Mouse (Mus musculus): ENCODE data around the gene Hlcs.
A peak's percentile ranks its signal among the peaks of the same experiment; 100 is the strongest.

Gene Hlcs

GRCm38 (mm10) chr16:94289138-94290072 is 24.0 kb downstream of the Hlcs start:
- no peak for DNase-seq (ENCODE audit: low read depth, low spot score)

GRCm38 (mm10) chr16:94287826-94288225 is 25.5 kb downstream of the Hlcs start:
- no peak for DNase-seq (ENCODE audit: low read depth, low spot score)

GRCm38 (mm10) chr16:94283972-94284371 is 29.4 kb downstream of the Hlcs start:
- no peak for DNase-seq (ENCODE audit: low read depth, low spot score)

DNA sequence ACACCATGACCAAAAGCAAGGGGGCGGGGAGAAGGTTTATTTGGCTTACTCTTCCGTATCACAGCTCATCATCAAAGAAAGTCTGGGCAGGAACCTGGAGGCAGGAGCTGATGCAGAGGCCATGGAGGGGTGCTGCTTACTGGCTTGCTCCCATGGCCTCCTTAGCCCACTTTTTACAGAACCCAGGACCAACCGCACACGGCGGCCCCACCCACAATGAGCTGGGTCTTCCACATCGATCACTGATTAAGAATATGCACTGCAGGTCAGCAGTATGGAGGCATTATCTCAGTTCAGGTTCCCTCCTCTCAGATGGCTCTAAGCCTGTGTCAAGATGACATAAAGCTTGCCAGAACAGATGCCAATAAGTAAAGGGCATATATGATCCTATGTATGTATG is 42.5 kb downstream of the Hlcs start:
- no peak for DNase-seq (ENCODE audit: low read depth, low spot score)

GRCm38 (mm10) chr16:94269635-94270034 is 43.7 kb downstream of the Hlcs start:
- DNase-seq (ENCODE audit: low read depth, low spot score), result peak; percentile 81

- no peak for DNase-seq (ENCODE audit: low read depth, low spot score)
Measured at GRCm38 (mm10) chr16:94268205-94268604, 45.2 kb downstream of the Hlcs start.

DNA sequence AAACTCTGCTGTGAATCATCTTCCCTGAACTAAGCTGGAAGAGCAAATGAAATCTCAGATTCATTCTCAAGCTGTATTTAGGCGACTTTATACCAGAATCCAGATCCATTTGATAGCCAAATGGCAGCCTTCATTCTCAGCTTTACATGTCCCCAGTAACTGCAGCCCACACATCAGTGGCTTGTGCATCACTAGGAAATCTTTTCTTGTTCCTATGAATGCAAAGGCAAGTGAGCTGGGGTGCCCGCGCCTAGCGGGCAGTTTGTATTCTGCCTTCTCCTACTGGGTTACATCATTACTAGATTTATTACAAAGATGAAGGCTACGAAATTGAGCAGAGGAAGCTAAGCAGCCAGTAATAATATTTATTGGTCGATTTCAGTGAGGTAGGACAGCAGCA is 48.8 kb downstream of the Hlcs start:
- no peak for DNase-seq (ENCODE audit: low read depth, low spot score)

- no peak for DNase-seq (ENCODE audit: low read depth, low spot score)
Measured at GRCm38 (mm10) chr16:94262501-94262900, 50.9 kb downstream of the Hlcs start.

DNA sequence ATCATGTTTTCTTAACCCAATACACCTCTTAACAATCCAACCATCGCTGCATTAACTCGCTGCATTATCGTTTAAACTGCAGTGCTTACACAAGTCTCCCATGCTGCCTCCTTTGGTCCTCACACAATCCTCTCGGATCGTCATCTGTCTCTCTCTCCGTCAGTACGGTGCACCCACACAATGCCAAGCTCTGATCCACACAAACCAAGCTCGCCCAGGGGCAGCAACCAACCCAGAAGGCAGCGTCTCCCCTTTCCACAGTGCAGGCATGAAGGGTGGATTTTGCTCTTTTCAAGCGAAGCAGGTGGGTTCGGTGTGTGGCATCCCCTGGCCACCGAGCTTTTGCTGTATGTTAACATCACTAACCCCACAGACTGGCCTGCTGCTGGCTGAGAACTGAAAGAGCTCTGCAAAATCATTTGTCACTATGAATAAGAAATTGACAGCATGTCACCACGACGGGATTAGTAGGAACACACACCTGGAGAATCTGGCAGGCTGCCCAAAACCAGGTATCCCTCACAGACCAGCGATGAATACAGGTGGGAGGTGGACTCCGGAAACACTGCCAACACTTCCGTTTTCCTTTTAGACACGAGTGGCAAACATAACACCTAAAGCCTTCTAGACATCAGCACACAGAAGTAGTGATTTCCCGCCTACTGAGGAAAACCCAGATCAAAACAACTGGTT is 52.3 kb downstream of the Hlcs start:
- no peak for DNase-seq (ENCODE audit: low read depth, low spot score)

DNA sequence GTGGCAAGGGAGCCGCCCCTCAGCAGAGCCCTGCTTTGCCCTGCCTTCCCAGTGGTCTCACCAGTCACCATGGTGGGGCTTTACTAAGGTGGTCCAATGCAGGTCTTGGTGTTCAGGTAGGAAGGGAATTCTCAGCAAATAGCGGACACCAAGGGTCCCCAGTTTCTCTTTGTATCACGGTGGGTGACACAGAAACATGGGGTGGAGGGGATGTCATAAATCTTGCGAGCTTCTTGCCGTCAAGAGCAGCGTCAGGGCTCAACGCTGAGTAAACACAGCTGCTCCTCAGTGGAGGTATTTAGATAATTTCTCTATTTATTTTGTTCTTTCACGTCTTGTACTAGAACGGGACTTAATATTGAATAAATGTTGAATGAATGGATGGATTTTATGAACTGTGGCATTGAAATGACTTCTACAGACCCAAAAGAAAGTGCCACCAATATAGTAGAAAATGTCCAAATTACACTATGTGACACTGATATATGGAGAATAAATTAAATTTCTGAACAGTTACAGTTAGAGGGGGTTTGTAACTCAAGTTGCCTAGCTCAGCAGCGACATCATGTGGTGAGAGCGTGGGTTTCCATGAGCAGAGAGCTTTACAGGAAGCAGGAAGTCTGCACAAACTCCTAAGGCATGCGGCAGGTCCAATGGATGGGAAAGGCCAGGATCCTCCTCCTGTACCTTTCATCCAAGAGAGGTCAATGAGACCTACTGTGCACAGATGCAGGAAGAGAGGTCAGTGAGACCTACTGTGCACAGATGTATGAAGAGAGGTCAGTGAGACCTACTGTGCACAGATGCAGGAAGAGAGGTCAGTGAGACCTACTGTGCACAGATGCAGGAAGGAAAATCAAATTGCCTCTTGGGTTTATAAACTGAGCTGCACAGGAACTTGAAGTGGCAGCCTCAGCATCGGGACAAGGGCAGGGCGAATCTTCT is 54.7 kb downstream of the Hlcs start:
- peak; percentile 91 for DNase-seq (ENCODE audit: low read depth, low spot score)

DNA sequence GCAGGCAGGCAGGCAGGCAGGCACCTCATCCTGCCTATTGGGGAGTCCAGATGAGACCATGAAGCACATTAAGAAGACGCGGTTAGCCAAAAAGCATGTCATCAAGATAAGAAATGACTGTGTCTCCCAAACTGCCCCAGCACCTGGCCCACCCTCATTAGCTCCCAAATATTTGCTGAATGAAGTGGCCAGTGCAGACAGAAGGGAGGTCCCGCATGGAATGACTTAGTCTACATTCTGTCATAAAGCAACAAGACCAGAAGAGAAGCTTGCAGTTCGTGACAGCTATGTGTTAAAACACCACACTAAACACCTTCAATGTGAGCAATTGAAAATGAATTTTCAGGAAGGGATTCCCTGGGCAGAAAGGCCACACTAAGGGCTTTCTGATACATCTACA is 57.8 kb downstream of the Hlcs start:
- DNase-seq (ENCODE audit: low read depth, low spot score), result no peak

GRCm38 (mm10) chr16:94255035-94255434 is 58.3 kb downstream of the Hlcs start:
- DNase-seq (ENCODE audit: low read depth, low spot score), result no peak

DNA sequence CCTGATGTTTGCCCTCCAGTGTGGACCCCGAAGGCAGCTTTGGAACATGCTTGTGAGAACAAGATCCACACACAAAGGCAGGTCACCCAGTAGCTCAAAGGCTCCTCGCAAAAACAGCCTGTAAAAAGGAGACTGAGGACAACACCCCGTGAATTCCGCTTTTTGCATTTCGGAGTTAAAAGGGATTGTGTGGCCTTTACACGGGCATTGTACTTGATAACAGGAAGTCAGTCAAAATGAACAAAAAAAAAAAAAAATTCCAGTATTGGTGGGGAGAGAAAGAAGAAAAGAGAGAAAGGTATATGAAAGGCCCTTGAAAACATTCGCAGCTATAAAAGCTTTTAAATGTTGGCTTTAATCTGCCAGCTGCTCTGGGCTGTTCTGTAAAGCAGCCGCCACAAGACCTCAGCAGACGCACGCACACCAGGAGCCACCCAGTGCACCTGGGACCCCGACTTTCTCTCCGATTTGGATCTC is 58.9 kb downstream of the Hlcs start:
- peak; percentile 35 for DNase-seq (ENCODE audit: low read depth, low spot score)

- DNase-seq (ENCODE audit: low read depth, low spot score), result no peak
Measured at GRCm38 (mm10) chr16:94253671-94254414, 59.5 kb downstream of the Hlcs start.

GRCm38 (mm10) chr16:94251756-94252155 is 61.6 kb downstream of the Hlcs start:
- no peak for DNase-seq (ENCODE audit: low read depth, low spot score)

- no peak for DNase-seq (ENCODE audit: low read depth, low spot score)
Measured at GRCm38 (mm10) chr16:94250640-94251349, 62.6 kb downstream of the Hlcs start.

- DNase-seq (ENCODE audit: low read depth, low spot score), result no peak
Measured at GRCm38 (mm10) chr16:94250136-94250535, 63.2 kb downstream of the Hlcs start.

- no peak for DNase-seq (ENCODE audit: low read depth, low spot score)
Measured at GRCm38 (mm10) chr16:94249666-94250065, 63.7 kb downstream of the Hlcs start.

DNA sequence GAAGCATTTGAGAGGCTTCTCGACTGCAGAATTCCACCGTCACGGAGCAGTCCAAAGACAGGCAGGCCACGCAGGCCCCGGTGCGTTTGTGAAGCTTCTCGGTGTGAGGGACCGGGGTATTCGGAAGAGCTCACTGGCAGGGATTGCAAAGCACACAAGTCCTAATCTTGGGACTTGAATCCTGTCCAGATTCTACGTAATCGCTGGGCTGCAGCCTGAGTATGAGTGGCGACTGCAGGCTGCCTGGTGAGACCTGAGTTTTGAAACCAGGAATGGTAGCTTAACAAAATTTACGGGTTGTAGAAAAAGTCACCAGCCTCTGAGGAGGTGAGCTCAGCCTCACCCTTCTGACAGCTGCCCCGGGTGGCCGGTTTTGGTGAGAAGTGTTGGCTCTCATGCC is 64.7 kb downstream of the Hlcs start:
- no peak for DNase-seq (ENCODE audit: low read depth, low spot score)

- no peak for DNase-seq (ENCODE audit: low read depth, low spot score)
Measured at GRCm38 (mm10) chr16:94246976-94247375, 66.4 kb downstream of the Hlcs start.
